Mouse (Mus musculus) retina, embryonic 14.5 days (tissue): Measurements from ENCODE around the gene Tnik.

Experiments
- DNase-seq: peaks from one replicate; pipeline ENCODE4 v3.0.0-alpha.2; 2015; ENCODE audit warnings: low spot score

Gene Tnik

DNA sequence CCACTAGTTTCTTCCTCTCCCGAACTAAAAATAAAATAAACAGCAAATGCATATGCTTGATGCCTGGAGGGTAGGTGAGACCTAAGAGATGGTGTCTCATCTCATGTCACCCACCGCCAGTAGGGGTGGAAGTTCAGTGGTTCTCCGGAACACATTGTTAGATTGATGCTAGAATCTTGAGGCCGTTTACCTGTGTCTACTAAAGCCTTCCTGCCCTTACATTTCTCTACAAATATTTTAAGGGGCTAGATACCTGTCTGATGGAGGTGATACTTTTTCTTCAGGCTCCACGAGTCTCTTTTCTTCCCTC lies 1.8 kb downstream of the Tnik start:
- no peak for DNase-seq

DNA sequence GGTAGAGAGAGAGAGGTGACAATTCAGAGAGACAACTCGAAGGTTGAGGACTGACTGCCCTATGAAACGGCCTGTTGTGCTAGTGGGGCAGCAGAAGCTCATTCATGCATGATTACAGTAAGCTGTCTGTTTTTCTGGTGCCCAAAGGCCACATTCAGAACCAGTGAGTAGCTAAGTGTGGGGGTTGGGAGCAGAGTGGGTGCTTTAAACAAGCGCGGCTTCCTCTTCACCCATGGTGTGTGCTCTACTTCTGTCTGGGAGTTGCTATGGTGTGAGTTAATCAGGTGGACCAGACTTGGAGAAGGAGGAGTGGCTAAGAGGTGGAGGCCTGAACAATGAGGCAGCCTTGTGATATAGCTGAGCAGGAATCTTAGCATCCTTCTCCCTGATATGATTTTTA lies 2.2 kb downstream of the Tnik start:
- peak; percentile 61 for DNase-seq

DNA sequence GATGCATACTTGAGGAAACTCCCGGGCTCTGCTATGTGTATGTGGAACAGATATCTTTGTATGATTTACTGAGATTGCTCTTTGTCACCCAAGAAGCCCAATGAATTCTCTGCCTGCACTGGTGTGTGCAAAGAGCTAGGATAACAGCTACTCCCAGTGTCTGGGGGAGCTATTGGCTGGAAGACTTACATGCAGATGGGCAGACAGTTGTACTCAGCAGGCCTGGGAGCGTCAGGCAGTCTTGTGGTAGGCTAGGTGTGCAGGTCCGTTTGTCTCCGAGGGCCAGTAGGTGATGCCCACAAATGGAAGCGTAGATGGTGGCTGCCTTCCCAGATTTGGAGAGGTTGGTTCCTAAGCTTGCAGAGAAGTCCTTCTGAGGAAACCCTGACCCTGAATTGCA lies 2.6 kb downstream of the Tnik start:
- no peak for DNase-seq

DNA sequence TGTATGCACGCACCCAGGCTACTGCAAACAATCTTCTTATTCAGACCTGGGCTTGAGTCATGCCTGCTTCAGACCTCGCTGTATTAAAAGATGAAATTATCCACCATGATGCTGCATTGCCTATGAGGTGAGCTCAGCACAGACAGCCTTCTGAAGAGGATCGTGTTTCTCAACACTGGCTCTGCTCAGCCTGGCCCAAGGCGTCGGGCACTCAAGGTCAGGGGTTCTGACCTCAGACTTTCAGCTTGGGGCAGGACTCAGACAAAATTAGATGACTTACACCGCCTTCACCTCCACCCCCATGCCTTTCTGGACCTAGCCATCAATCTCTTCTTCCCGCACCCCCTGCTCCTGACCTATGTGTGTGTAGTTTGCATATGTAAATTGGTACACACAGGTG lies 4.2 kb downstream of the Tnik start:
- DNase-seq: no peak

DNA sequence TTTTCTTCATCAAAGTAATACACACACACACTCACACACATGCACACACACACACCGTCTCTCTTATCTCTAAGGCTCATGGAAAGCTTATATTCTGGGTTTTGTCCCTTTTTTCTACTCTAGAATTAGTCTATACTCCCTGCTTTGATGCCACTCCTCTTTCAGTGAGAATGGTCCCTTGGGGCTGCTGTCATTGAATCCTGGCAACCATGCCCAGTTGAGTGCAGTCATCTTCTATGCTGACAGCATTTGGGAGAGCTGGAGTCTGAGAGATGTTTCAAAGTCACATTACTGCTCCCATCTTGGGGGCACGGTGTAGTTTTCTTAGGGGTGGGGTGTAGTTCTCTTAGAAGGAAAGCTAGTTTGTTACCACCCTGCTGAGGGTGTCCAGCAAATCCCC lies 6.7 kb downstream of the Tnik start:
- DNase-seq: peak; percentile 30

DNA sequence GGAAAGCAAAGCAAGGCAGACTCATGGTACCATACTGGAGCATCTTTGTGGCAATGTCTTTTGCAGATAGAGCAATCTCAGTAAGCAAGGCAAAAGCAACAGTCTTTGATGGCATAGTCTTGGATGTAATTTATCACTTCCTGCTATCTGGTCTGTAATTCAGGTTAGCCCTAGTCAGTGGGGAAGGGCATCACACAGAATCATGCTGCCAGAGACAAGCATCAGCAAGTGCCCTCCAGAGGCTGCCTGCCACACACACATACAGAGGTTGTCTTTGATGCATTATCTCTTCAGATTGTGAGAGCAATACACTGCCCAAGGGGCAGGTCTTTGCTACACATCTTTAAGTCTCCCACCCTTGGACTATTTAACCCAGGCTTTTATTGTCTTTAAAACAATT lies 8.9 kb downstream of the Tnik start:
- no peak for DNase-seq

DNA sequence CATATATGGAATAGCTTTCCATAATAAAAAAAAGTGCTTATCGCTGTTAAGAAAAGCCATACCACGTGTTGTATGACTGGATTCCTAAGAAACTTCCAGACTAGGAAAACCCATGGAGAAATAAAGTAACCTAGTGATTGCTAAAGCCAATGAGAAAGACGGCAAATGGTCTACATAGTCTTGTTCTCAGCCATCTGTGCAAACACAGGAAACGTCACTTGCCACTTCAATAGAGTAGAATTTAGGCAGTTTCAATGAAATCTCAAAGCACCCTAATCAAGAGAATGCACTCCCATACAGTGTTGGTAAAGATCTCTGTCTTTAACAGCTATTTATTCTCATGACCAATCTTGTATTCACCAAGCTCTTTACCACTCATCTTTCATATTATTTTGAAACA lies 11.7 kb downstream of the Tnik start:
- no peak for DNase-seq

DNA sequence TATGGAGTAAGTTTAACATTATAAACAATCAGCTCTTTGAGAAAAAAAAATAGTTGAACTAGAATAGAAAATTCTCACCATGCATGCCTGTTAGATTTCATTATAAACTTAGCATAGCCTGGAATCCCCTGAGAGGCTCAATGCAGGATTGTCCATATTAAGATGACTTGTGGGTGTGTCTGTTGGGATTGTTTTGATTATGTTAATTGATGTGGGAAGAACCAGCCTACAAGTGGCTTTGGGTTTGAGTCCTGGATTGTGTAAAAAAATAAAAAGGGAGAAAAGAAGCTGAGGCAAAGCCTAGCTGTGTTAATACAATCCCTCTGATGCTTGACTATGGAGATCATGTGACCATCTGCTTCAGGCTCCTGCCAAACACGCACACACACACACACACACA lies 26.7 kb downstream of the Tnik start:
- DNase-seq: no peak

DNA sequence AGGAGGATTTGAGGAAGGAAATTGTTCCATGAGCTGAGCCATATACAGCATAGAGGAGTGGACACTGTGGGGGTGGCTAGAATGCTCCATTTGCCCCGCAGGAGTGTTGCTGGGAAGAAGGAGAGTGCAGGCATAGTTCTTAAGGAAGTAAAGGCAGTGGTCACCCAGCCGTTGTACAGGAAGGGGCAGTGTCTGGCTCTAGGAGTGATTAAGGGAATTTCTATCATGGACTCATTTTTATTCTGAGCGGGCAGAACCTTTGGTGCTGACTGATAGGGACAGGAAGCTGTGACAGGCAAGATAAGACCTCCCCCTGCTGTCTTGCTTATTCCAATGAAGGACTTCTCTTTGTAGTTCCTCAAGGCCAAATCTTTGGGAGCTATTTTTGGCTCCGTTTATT lies 38.4 kb downstream of the Tnik start:
- no peak for DNase-seq

DNA sequence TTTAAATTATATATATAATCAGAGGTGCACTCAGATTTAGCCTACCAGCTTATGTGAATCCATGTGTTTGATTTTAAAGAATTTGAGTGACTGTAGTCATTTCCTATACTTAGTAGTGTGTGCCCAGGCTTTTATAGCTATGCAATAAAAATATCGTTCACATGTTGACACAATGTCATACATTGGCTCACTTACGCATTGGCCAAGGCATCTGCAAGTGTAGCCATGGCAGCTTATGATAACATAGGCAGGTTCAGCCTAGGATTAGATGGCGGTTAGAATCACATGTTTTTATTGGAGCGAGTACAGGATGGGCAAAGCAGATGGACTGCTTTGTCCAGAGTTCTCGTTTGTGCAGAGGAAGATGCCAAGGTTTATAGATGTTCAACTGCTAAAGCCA lies 40.9 kb downstream of the Tnik start:
- DNase-seq: no peak

DNA sequence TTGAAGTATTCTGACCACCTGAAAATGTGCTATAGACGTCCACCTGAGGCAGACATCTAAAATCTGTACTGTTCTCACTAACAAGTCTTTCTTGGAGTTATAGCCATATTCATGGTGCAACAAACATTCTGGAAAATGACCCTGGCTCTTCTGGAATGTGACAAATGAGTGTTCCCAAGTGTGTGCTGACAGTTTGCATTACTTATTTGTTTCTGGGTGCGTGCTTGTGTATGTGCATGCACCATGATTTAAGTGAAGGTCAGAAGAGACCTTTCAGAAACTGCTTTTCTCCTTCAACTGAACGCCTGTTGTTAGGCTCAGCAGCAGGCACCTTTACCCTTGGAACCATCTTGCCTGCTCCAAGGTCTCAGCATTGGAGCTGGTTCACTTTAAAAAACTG lies 43.8 kb downstream of the Tnik start:
- DNase-seq: no peak

DNA sequence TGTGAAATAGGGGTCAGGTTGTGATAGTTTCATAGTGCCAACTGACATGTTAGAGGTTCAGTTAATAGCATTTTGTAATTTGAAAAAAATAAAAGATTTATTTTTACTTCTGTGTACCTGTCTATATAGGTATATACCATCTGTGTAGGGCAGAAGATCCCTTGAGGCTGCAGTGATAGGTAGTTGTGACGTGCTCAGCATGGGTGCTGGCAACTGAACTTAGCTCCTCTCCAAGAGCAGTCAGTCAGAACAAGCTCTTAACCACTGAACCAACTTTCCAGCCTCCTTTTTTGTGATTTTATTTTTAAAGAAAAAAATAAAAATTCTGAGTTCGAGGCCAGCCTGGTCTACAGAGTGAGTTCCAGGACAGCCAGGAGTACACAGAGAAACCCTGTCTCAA lies 51.4 kb downstream of the Tnik start:
- no peak for DNase-seq

DNA sequence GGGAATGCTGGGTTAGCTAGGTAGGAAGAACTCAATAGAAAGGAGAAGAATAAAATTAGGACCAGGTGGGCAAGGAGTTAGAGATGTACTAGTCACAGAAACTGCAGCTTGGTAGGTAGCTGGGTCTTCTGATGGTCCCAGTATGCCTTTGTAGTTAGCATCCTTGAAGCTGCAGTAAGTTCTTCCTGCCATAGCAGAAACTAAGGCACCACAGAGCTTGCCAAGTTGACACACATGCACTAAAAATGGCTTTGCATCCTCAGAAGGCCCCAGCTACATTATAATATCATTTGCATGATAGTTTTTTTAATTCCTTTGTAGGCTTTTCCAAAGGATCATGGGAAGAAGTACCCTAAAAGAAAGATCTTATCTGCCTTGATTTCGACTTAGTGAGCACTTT lies 54.3 kb downstream of the Tnik start:
- DNase-seq: no peak

DNA sequence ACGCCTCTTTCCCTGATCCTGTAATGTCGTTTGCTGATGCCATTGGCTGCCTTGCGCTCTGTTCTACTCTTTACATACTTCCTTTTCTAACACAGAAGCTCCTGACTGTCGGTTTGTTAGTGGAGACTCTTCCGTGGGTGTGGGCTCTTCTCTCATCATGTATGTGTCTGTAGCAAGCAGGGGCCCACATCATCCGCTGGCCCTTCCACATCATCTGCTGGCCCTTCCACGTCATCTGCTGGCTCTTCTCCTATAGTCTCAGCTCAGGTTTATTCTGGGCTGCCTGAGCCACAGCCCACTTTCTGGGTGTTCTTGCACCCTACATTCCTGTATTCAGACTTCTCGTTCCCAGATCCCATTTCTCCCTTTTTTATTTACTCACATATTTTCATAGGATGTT lies 58.6 kb downstream of the Tnik start:
- DNase-seq: no peak

DNA sequence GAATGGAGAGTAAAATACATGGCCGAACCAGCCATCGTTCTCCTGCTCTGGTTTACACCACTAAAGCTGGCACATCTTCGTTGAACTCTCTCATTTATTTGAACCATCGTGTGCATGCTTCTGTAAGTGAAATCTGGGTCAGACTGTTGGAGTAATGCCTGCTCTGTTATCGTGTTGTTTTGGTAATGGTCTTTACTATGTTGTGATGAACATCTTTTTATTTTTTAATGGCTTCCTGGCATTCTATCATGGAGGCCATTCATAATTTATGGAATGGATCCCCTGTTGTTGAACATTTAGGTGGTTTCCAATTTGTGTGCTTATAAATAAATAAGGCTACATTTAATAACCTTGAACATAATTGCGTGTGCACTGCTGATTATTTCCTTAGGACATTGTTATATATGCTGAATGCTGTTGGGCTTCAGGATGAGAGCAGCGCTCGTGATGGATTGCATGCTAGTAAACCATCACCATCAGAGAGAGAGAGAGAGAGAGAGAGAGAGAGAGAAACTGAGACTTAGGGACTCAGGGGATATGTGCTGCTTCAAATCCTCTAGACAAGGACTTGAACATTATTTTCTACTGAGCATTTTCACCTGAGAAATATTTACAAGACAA lies 62.7 kb downstream of the Tnik start:
- DNase-seq: peak; percentile 13

DNA sequence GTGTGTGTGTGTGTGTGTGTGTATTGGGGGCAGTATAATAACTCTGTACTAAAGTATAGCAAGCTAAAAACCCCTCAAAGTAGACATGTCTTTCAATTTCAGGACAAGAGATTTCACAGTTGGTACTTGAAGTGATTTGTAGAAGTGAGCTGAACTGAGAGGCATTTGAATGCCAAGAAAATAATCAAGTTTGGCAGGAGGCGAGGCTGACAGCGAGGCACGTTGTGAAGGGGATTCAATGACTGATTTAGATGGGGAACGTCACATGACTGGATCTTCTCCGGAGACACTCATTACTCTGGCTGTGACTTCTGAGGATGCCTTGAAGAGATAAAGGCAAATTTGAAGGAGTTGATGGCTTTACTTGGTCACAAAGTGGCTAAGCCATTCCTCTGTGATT lies 69.3 kb downstream of the Tnik start:
- no peak for DNase-seq

DNA sequence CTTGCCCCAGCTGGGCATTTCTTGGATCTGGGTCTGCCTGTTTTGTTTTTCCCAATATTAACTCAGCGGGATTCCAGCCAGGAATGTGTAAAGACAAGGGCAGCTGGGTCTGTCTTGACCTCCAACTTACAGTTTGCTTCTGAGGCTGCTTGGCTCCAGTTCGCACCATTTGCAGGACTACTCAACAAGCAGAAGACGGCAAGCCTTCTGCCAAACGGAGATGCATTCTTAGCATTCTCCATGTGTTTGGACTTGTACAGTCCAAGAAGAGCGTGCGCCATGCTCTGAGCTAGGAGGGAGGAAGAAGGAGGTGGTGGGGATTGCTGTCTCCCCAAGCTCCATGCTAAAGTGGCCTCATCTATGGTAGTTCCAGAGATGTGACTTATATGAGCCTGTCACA lies 70.9 kb downstream of the Tnik start:
- DNase-seq: no peak

DNA sequence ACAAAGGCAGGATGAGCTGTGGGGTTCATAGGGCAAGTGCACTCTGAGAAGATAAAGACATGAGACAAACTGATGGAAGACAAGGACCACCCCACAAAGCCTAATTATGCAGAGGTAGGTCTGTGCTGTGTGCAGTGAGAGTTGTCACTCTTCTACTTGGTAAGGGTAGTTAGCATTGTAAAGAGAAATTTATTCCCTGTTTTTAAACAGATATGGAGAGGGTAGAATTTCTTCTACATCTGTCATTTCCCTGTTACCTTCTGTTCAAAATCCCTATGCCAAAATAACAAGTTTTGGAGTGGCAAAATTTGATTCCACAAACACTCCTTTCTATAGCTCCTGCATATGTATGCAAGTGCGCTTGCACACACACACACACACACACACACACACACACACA lies 71.5 kb downstream of the Tnik start:
- DNase-seq: no peak

DNA sequence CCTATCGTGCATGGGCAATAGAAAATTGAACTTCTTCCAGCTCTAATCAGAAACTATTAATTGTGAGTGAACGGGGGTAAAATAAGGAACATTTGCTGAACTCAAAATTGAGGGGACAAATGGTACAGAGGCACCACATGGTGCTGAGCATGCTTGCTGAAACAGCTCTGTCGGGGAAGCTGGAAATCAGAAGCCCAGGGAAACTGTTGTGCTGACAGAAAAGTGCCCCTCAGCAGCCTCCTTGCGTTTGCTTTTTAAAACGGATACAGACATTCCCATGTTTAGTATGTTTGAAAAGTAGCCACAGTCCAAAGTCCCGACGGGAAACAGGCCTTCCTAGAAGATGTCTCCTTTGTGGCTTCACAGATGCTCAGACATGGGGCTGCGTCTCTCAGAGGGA lies 77.1 kb downstream of the Tnik start:
- no peak for DNase-seq

DNA sequence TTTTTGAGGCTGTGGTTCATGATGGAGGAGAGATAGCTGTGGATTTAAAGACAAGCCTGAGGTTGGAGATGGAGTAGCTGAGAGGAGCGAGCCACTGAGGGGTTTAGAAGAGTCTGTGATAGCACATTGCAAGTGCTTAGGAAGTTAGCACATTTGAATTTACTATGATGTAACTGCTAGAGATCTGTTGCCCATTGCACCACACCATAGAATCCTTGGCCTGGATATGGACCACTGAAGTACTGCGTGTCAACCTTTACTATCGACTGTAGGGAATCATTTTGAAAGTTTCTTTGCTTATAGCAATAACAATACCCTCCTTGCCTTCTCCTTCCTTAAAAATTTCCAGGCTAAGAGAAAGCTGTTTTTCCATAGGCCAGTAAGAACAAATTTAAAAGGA lies 80.2 kb downstream of the Tnik start:
- DNase-seq: no peak

DNA sequence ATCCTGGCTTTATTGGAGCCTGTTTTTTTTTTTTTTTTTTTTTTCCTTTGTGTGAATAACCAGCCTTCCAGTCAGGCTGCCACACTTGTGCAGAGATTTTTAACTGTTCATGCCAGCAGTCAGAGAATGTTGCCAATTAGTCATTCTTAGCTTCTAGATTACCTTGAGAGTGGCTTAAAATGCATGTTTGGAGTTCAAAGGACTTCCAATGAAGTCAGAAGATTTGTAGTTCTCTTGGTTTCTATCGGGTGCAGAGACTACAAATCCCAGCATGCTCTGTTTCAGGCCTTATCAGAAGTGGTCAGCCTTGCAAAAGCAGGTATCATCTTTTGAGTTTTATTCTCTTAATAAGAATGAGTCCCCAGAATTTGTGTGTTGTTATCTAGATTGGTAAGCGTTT lies 80.6 kb downstream of the Tnik start:
- no peak for DNase-seq

DNA sequence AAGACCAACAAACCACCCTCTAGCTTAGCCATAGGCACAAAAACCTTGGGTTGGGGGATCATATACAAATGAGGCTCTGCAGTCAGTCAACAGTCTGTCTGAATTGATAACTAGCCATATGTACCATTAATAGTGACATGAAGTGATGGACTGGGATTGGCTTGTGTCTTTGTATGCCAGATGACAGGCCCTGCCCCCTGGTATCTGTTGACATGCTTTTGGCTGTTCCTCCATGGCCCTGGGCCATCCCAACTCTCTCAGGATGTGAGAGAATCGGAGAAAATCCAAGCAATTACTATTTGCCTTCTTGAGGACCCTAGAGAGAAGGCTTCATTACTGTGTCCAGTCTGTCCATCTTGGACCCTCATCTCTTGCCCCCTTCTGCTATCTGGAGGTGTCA lies 82.4 kb downstream of the Tnik start:
- no peak for DNase-seq

DNA sequence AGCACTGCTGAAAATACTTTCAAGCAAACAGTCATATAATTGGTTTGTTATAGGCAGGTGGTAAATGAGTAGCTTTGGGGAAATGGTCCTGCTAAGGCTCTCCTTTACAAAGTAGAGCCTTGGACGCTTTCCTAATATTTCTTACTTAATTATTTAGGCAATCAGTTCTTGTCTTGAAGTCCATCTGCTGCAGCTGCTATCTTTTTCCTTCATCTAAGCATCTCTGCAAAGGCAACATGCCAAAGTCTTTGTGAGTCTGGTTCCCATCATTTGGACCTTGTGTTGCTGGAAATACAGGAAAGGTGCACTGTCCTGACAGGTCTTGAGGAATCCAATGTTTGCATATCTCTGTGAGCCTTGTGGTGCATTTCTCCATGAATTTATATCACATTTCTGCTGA lies 82.9 kb downstream of the Tnik start:
- DNase-seq: no peak

DNA sequence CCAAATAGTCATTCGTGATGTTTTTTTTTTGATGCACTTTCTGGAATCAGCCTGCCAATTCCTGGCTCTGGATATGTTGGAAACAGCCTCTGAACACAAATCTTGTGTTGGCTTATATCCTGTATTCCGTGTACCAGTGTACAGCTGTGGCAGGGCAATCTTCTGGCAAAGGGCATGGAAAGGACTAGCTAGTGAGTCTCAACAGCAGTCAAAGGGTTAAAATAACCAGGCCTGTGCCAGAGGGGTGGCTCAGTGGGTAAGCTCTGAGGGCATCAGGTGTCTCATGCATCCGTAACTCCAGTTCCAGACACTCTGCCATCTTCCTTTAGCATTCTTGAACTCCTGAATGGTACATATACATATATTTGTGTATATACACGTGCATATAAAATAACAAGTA lies 83.5 kb downstream of the Tnik start:
- DNase-seq: no peak

DNA sequence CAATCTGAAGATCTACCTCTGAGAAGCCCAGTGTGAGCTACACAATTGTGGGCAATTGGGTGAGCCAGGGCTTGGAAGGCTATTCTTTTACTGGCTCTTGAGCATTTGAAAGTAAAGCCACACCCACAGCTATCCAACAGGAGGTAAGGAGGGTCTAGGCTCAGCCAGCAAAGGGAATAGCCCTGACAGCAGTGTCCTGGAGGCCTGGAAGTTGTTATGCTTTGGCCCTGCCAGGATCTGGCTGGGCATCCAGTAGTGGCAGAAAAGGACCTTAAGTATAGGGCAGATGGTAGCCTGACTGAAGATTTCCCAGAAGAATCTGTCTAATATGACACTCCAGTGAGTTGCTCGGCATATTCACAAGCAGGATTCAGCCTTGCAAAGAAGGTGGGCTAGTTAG lies 85.7 kb downstream of the Tnik start:
- DNase-seq: no peak
